Mouse (Mus musculus) forebrain, embryonic 14.5 days (tissue): ENCODE results near the gene Acoxl. TPM values are rescaled to one million over a fixed set of nuclear protein-coding genes. Genes with fewer than 3 reads are reported as not detected.

Experiments used
- ATAC-seq: fragments of 200-750 bp; cut with Nextera tagmentation; 2 replicates; pipeline ENCODE4 v1.8.0; 2017; ENCODE audit warnings: mild to moderate bottlenecking, moderate library complexity
- DNase-seq: peaks from one replicate; pipeline ENCODE4 v3.0.0-alpha.2; 2015; ENCODE audit warnings: low spot score
- H3K27ac ChIP-seq: fragments of 300-500 bp; sonication (generic); 2 replicates; pipeline ENCODE4 v1.5.1; 2014; ENCODE audit warnings: low read depth, mild to moderate bottlenecking, control low read depth, low read length, moderate library complexity
- H3K27me3 ChIP-seq: fragments of 300-500 bp; sonication (generic); replicated peaks from 2 replicates; pipeline ENCODE4 v1.6.1; 2014; ENCODE audit warnings: low read length, control low read depth, mixed read lengths; ENCODE audit not compliant: control insufficient read depth, insufficient read depth
- H3K36me3 ChIP-seq: fragments of 300-500 bp; sonication (generic); 2 replicates; pipeline ENCODE4 v1.6.1; 2014; ENCODE audit warnings: low read length, control low read depth; ENCODE audit not compliant: control insufficient read depth, insufficient read depth
- H3K4me1 ChIP-seq: fragments of 300-500 bp; sonication (generic); 2 replicates; pipeline ENCODE4 v1.6.1; 2014; ENCODE audit warnings: antibody characterized with exemption, low read length, control low read depth; ENCODE audit not compliant: control insufficient read depth, insufficient read depth
- H3K4me2 ChIP-seq: fragments of 300-500 bp; sonication (generic); 2 replicates; pipeline ENCODE4 v1.6.1; 2014; ENCODE audit warnings: mild to moderate bottlenecking, control low read depth, low read length
- H3K4me3 ChIP-seq: fragments of 300-500 bp; sonication (generic); 2 replicates; pipeline ENCODE4 v1.5.1; 2014; ENCODE audit warnings: low read depth, low read length, control low read depth
- H3K9ac ChIP-seq: fragments of 300-500 bp; sonication (generic); 2 replicates; pipeline ENCODE4 v1.6.1; 2014; ENCODE audit warnings: mild to moderate bottlenecking, low read length, control low read depth, moderate library complexity
- H3K9me3 ChIP-seq: fragments of 300-500 bp; sonication (generic); replicated peaks from 2 replicates; pipeline ENCODE4 v1.6.1; 2016; ENCODE audit warnings: low read length, control low read depth, mixed read lengths; ENCODE audit not compliant: control insufficient read depth
- WGBS: fragments of 180-500 bp; shearing (Covaris S2); extraction: QIAGEN DNeasy Blood & Tissue Kit; methylation state at CpG from one replicate; pipeline ENCODE4 v1.1.7; 2014; 5-methylcytosine and 5-hydroxymethylcytosine counted together
- polyA plus RNA-seq: library from polyadenylated mRNA; unstranded; fragments of >200 nt; fragmentation: Nextera tagmentation; extraction: Ambion mirVana; gene quantifications from 2 replicates; pipeline ENCODE4 v1.2.1, GENCODE M21; 2014

The Acoxl gene
- polyA plus RNA-seq, 1 experiment from 2014 or later = not detected

DNA sequence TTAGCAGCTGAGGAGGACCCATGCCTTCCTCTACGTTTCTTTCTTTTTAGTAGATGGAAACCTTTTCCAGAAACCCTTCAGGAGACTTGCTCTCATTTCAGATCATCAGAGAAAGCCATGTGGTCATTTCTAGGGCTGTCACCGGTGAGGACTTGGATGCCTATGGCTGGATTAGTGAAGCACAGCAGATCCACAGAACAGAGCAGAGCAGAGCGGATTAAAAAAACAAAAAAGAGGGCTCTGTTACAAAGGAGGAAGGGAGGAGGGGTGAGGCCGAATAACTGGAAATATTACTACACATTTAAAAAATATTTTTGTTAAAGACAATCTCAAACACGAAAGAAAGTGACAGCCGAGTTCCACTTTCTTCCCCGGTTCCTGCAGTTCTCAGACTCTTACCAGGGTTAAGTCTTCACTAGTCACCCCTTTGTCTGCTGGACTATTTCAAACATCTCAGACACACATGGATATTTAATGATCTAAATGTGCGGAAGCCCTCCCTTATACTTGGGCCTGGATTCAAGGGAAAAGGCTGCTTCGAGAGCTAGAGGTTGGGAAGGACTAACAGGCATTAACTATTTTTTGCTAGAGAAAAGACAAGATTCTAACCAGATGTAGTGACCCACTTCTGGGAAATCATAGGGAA is 88.1 kb downstream of the Acoxl start:
- ATAC-seq (no peak), DNase-seq (no peak)
- no peak overlapping the region for H3K4me2 ChIP-seq
- no peaks in the 10 kb centered on the region for H3K9me3 ChIP-seq
- WGBS = 67% methylated on average over 9 of the region's 9 CpGs
- no peaks in the 10 kb centered on the region for H3K27me3 ChIP-seq
- H3K4me3 ChIP-seq = no peak overlapping the region
- H3K36me3 ChIP-seq = no peaks in the 10 kb centered on the region
- no peak overlapping the region for H3K9ac ChIP-seq
- H3K4me1 ChIP-seq = no peaks in the 10 kb centered on the region
- no peak overlapping the region for H3K27ac ChIP-seq

- DNase-seq (no peak), ATAC-seq (no peak)
- Histone ChIP-seq H3K4me1 (no peaks in the 10 kb centered on the region), H3K4me3 (no peak overlapping the region), H3K4me2 (no peak overlapping the region), H3K9ac (no peak overlapping the region), H3K9me3 (no peaks in the 10 kb centered on the region), H3K36me3 (no peaks in the 10 kb centered on the region), H3K27ac (no peak overlapping the region), H3K27me3 (no peaks in the 10 kb centered on the region)
- 37% methylated on average over 15 of the region's 15 CpGs for WGBS
These were observed 89.0 kb downstream of the Acoxl start for GRCm38 (mm10) chr2:127927452-127928273.

DNA sequence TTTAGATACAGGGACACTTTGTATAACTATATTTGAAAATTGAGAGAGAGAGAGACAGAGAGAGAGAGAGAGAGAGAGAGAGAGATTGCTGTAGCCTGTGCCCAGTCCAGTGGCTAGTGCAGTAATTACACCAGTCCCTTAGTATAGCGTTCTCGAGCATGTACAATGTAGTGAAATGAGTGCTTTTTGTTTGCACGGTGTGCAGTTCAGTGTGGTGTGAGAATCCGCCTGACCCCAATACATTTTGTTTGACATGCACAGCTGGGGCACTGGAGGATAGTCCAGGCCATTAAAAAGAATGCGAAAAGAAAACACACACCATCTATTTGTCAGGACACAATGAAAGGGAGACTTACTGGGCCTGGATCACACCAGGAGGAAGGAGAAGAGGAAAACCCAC is 89.6 kb downstream of the Acoxl start:
- H3K27ac ChIP-seq = no peak overlapping the region
- no peak for DNase-seq
- ATAC-seq = no peak
- no peak overlapping the region for H3K4me2 ChIP-seq
- H3K9ac ChIP-seq = no peak overlapping the region
- H3K4me1 ChIP-seq = no peaks in the 10 kb centered on the region
- 13% methylated on average over 5 of the region's 5 CpGs for WGBS
- H3K27me3 ChIP-seq = no peaks in the 10 kb centered on the region
- H3K9me3 ChIP-seq = no peaks in the 10 kb centered on the region
- H3K4me3 ChIP-seq = no peak overlapping the region
- H3K36me3 ChIP-seq = no peaks in the 10 kb centered on the region

- no peak overlapping the region for H3K27ac ChIP-seq
- no peak for ATAC-seq
- H3K9me3 ChIP-seq = no peaks in the 10 kb centered on the region
- H3K4me1 ChIP-seq = no peaks in the 10 kb centered on the region
- no peak for DNase-seq
- no peak overlapping the region for H3K4me3 ChIP-seq
- H3K4me2 ChIP-seq = no peak overlapping the region
- WGBS = 63% methylated on average over 4 of the region's 4 CpGs
- H3K36me3 ChIP-seq = no peaks in the 10 kb centered on the region
- H3K27me3 ChIP-seq = no peaks in the 10 kb centered on the region
- H3K9ac ChIP-seq = no peak overlapping the region
These were observed 90.2 kb downstream of the Acoxl start for GRCm38 (mm10) chr2:127928871-127929270.

GRCm38 (mm10) chr2:127929939-127930715 is 91.5 kb downstream of the Acoxl start:
- Histone ChIP-seq H3K27me3 (no peaks in the 10 kb centered on the region), H3K4me3 (no peak overlapping the region), H3K4me2 (no peak overlapping the region), H3K27ac (no peak overlapping the region), H3K36me3 (no peaks in the 10 kb centered on the region), H3K4me1 (no peaks in the 10 kb centered on the region), H3K9ac (no peak overlapping the region), H3K9me3 (no peaks in the 10 kb centered on the region)
- no peak for DNase-seq
- ATAC-seq = no peak
- WGBS = 57% methylated on average over 6 of the region's 6 CpGs

DNA sequence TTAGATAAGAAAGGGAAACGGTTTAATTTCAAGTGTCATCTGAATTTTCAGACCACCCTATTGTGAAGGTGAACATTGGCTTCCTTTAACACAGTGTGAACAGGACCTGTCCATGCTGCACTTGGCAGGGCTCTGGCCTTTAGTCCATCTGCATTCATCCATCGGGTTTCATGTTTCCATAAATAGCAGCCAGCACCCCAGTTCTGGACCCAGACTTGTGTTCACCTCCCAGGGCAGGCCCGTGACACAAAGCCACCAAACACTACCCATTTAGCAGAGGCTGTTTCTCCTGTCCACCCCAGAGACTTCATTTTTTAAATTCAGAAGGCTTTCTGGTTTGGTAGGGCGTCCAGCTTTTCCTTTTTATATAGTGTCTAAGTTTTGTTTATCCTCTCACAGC is 92.9 kb downstream of the Acoxl start:
- no peak overlapping the region for H3K4me3 ChIP-seq
- no peak overlapping the region for H3K4me2 ChIP-seq
- H3K4me1 ChIP-seq = no peaks in the 10 kb centered on the region
- ATAC-seq (no peak), DNase-seq (no peak)
- no peaks in the 10 kb centered on the region for H3K27me3 ChIP-seq
- no peaks in the 10 kb centered on the region for H3K36me3 ChIP-seq
- WGBS = 83% methylated on average over 4 of the region's 4 CpGs
- no peak overlapping the region for H3K27ac ChIP-seq
- H3K9me3 ChIP-seq = no peaks in the 10 kb centered on the region
- no peak overlapping the region for H3K9ac ChIP-seq

DNA sequence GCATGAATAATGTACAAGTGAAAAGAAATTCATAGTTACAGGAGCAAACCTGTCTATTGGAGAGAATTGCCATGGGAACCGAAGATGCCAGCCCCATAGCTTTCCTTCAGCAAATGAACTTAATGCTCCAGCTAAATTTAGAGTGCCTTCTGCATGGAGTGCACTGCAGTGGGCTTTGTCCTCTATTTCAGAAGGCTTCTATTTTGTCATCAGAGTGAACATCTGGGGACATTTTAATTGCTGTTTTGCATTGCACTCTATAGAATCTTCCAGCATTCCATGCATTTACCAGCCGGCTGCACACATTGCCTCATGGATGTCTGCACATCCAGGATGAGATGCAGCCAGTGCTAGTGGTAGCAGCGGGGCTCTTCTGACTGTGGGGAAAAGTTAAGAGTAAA is 94.9 kb downstream of the Acoxl start:
- Histone ChIP-seq H3K9ac (no peak overlapping the region), H3K4me2 (no peak overlapping the region), H3K4me3 (no peak overlapping the region), H3K27me3 (no peaks in the 10 kb centered on the region), H3K9me3 (no peaks in the 10 kb centered on the region), H3K36me3 (no peaks in the 10 kb centered on the region), H3K4me1 (no peaks in the 10 kb centered on the region), H3K27ac (no peak overlapping the region)
- WGBS = 71% methylated on average over 3 of the region's 3 CpGs
- DNase-seq = peak; percentile 27
- ATAC-seq = no peak

DNA sequence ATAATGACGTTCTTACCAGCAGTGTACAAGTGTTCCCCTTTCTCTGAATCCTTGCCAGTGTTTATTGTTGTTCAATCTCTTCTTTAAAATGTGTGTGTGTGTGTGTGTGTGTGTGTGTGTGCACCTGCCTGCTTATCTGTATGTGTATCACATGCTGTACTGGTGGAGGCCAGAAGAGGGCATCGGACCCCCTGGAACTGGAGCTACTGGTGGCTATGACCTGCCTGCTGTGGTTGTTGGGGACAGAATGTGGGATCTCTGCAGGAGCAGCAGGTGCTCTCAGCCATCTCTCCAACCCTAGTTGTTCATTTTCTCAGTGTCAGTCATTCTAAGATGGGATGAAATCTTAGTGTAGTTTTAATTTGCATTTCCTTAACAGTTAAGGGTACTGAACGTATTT is 98.4 kb downstream of the Acoxl start:
- no peak overlapping the region for H3K9ac ChIP-seq
- H3K27me3 ChIP-seq = no peaks in the 10 kb centered on the region
- no peak overlapping the region for H3K4me2 ChIP-seq
- H3K4me3 ChIP-seq = no peak overlapping the region
- no peaks in the 10 kb centered on the region for H3K36me3 ChIP-seq
- H3K9me3 ChIP-seq = no peaks in the 10 kb centered on the region
- DNase-seq (no peak), ATAC-seq (no peak)
- no peak overlapping the region for H3K27ac ChIP-seq
- H3K4me1 ChIP-seq = no peaks in the 10 kb centered on the region
- 97% methylated on average over 3 of the region's 3 CpGs for WGBS

- DNase-seq (no peak), ATAC-seq (no peak)
- Histone ChIP-seq H3K36me3 (no peaks in the 10 kb centered on the region), H3K9me3 (no peaks in the 10 kb centered on the region), H3K4me1 (no peaks in the 10 kb centered on the region), H3K4me3 (no peak overlapping the region), H3K9ac (no peak overlapping the region), H3K27ac (no peak overlapping the region), H3K27me3 (no peaks in the 10 kb centered on the region), H3K4me2 (no peak overlapping the region)
- 91% methylated on average over 2 of the region's 2 CpGs for WGBS
These were observed 100.5 kb downstream of the Acoxl start for GRCm38 (mm10) chr2:127939206-127939605.
